Mouse (Mus musculus) spleen, postnatal 0 days (tissue): ENCODE measurements around the gene Slc2a12. TPM values are rescaled to one million over a fixed set of nuclear protein-coding genes. Genes with fewer than 3 reads are reported as not detected.

Experiments
- polyA plus RNA-seq: library from polyadenylated mRNA; unstranded; fragments of >200 nt; fragmentation: Nextera tagmentation; extraction: Ambion mirVana; gene quantifications from 2 replicates; pipeline ENCODE4 v1.2.1, GENCODE M21; 2015

Slc2a12 gene
- polyA plus RNA-seq: 0.18 and 0.24 TPM in 2 replicates

DNA sequence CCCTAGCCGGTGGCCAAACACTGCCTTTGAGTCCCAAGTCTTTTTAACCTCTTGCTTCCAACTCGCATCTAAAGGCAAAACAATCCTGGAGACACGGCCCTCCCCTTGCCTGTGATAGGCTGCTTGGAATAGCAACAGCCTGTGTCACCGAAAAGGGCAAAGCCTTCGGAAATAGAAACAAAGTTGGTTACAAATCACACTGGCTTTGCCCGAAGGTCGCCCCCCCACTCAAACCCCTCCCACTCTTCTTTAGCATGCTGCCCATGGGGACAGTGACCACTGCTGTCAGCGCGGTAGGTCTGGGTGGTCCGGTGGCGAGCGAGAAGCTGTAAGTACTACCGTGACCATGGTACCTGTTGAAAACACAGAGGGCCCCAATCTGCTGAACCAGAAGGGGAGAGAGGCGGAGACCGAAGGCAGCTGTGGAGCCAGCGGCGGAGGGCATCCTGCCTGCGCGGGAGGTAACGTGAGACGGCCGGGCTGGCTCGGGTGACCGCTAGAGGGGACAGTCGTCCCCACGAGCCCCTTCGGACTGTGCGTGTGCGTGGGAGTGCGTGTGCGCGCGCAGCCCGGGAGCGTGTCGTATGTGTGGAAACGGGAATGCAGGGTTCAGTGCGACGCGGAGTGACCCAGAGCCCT, at the start of gene Slc2a12:
TSS of gene Slc2a12 (plus strand) at position 159 of the 639 bp plus-strand sequence.

GRCm38 (mm10) chr10:22731272-22732093, 86.7 kb downstream of the Slc2a12 start, which contains the start of gene Tbpl1:
TSS of gene Tbpl1 (minus strand) at chr10:22731938.

Other genes starting within 250 kb of the Slc2a12 start
- gene Tbpl1, start 86.9 kb downstream of the Slc2a12 start, polyA plus RNA-seq: 36.0 and 36.2 TPM in 2 replicates
- 130 and 155 TPM in 2 replicates for gene Tcf21, start 175.2 kb downstream of the Slc2a12 start, polyA plus RNA-seq